Mouse (Mus musculus): ENCODE data around the gene Micall1.

Micall1 gene

GRCm38 (mm10) chr15:79131442-79131841 is 22.7 kb downstream of the Micall1 start:
- no peak for DNase-seq

GRCm38 (mm10) chr15:79133191-79133661 is 24.5 kb downstream of the Micall1 start:
- no peak for DNase-seq

DNA sequence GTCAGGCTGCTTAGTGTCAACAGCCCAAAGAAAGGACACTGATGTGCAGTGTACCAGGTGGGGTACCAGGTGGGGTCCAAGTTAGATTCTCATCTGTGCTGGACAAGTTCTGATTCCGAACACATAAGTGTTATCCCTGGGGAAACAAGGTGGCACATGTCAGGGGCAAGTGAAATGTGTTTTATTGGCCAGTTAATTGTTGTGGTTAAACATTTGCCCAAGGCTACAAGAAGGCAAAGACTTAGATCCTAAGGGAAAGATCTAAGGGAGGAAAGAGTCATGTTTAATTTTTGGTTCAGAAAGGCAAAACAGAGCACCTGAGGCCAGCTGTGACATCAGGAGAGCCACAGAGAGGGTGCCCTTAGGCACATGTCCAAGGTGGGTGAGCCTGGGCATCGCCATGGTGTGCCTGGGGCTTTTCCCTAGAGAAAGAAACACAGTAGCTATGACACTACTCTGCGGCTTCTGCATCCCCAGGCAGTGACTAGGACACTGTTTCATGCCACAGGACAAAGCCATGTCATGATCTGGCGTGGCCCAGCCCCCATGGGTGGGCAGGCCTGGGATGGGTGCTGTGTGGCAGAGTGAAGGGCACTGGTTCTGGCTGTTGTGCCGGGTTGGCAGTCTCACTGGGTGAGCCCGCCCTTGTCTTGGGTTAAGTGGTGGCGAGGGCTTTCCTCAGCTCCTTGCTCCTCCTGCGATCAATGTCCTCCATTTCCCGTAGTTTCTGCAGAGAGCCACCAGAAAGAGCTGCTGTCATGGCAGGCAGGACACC is 26.0 kb downstream of the Micall1 start:
- DNase-seq, result no peak

GRCm38 (mm10) chr15:79135332-79135731 is 26.6 kb downstream of the Micall1 start:
- no peak for DNase-seq

DNA sequence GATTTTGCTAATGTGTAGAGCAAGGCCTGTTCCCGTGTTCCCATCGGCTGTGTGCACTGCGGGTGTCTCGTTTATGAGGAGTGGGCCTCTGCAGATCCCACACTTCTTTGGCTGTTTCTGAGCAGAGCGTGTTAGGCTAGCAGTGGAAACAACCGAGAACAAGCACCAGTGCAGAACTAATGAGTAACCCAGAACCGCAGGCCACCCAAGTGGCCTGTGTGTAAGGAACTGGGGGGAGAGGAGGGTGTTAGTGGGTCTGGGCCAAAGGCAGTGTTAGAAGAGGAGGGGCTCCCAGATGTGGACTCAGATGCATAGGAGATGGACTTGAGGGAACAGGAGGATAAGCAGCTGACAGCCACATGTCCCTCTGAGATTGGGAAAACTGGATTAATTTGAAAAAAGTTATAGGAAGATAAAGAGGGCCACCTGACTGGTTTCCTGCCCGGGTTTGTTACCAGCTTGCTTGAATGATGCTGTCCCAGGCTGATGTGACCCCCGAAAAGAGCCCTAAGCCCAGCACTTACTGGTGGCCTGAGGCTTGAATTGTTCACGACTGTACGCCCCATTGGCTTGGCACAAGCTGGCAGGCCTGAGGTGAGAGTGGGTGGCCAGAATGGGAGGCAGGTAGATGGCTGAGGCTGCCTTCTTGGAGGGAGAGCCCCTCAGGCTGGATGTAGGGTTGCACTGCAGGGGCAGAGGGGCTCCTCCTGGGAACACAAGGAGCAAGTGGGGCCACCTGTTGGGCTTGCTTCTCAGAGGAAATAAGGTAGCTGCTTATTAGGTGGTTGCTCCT is 27.3 kb downstream of the Micall1 start:
- no peak for DNase-seq

GRCm38 (mm10) chr15:79139640-79140039 is 30.9 kb downstream of the Micall1 start:
- no peak for DNase-seq

DNA sequence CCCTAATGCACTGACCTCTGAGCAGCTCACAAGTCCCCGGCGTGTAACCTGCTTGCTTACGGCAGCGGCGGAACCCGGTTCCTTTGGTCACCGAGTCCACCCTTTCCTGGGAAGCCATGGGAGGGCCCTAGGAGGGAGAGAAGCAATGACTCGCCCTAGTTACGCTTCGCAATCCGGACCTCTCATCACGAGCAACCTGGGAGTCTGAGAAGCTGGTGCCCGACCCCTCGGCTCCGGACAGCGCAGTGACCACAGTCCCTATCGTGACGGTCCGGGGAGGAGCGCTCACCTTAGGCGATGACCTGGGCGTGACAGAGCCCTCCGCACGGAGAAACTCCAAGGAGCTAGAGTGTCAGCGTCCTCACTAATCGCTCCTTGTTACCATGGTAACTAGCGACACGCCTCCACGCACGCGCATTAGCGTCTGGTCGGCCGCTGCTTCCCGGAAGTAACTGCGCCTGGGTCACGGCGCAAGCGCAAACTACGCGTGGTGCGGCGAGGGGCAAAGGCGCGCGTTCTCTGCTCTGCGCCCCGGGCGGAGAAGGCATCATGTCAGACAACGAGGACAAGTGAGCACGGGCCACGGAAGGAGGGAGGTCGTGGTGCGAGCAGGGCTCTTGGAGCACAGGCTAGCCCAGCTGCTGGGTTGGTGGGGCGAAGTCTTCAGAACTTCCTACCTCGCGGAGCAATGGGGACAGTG is 32.3 kb downstream of the Micall1 start, which contains the start of the genes Polr2f and 1700088E04Rik:
Gene Polr2f (plus strand): TSS at position 144 of the 700 bp plus-strand sequence.
Gene 1700088E04Rik (minus strand): TSS at position 388 of the 700 bp plus-strand sequence.
- DNase-seq, result peak; percentile 94

DNA sequence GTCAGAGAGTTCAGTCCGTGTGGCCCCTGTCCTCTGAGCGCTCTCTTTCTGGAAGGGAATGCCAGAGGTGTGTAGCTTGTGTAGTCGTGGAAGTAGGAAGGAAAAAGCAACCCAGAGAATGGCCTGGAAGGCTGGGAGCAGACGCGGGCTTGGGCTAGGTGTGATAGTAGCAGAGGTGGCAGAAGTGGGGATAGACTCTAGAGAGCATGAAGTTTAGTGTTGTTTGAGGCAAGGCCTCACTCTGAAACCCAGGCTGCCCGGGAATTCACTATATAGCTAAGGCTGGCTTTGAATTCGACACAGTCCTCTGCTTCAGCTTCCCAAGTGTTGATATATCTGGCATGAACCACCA is 32.8 kb downstream of the Micall1 start:
- no peak for DNase-seq

- DNase-seq, result no peak
These were observed 34.6 kb downstream of the Micall1 start for GRCm38 (mm10) chr15:79143316-79143715.

DNA sequence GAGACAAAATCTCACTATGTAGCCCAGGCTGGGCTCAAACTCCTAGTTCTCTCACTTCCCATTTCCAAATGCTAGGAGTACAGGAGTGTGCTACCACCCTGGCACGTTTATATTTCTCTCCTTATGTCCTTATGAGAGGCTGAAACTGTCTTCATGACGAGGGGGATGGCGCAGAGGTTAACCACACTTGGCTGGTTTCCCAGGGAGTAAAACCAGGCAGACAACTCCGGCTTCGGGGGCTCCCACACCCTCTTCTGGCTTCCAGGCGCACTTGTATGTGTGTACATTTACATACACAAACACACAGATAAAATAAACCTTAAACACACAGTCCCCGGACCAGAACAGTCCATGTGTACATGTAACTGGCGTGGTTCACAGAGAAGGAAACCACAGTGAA is 35.3 kb downstream of the Micall1 start:
- DNase-seq, result no peak

GRCm38 (mm10) chr15:79145522-79145921 is 36.8 kb downstream of the Micall1 start:
- DNase-seq, result no peak

DNA sequence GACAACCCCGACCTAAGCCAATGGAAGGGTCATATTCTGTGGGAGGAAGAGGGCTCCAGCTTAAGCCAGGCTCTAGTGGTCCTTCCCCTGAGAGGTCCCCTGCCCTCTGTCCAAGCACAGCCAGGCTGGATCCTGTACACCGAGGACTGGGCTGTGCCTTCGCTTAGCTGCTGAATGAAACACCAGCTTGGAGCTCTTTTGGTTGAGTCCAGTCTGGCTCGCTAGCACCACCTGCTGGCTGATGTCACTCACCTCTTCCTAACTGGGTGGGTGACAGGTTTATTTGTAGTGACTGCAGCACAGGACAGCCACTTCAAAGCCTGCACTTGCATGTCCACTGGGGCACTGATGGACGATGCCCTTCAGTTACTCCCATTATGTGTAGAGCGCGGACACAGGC is 39.8 kb downstream of the Micall1 start:
- DNase-seq, result peak; percentile 65 to 70

DNA sequence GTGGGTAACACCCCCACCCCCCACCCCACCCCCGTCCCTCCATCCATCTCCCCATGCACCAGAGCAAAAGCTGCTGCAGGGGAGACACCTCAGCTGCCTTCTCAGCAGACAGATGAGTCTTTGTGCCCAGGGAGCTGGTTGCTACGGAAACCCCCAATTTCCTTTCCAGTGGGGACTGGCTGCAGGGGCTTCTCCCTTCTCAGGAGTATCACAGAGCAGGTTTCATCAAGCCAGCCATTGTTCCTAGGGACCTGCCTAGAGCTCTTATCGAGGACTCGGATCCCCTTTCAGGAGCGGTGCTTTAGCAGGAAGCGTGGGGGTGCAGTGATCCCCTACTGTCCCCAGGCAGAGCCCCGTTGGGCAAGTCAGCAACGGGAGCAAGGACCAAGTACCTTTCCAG is 43.2 kb downstream of the Micall1 start:
- DNase-seq, result no peak

DNA sequence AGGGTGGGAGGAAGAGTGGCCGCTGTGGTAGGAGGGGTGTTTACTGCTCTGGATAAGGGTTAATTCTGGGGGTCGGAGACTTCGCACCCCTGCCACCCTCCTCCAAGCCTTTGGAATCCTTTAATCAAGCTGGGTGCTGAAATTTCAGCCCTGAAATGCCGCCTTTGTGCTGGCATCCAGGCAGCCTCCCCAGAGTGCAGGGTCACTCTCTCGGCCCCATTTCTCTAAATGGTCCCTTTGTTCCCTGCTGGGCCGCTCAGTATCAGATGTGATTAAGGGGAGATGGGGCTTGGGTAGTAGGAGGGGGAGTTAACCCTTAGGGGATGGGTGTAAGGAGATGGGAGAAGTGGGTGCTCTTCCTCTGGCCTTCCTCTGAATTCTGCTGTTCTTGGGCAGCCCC is 44.0 kb downstream of the Micall1 start:
- no peak for DNase-seq

DNA sequence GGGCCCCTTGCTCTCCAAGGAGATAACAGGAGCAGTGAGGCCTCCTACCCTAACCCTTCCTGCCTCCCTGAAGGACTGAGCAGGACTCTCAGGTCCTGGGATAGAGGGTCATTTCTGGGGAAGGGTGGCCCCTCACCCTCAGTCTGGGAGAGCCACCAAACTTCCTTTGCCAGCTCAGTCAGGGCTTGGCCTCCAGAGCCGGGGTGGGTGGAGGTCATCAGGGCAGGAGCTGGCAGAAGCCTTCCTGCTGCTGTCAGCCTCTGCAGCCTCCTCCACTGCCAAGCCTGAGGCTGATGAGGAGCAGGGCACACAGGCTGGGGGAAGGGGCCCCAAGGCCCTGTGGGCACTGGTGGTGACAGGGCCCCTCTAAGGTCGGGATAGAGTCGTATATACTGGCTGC is 46.9 kb downstream of the Micall1 start:
- no peak for DNase-seq

GRCm38 (mm10) chr15:79162301-79162700 is 53.6 kb downstream of the Micall1 start:
- DNase-seq, result no peak

GRCm38 (mm10) chr15:79162822-79163221 is 54.1 kb downstream of the Micall1 start:
- DNase-seq, result no peak

DNA sequence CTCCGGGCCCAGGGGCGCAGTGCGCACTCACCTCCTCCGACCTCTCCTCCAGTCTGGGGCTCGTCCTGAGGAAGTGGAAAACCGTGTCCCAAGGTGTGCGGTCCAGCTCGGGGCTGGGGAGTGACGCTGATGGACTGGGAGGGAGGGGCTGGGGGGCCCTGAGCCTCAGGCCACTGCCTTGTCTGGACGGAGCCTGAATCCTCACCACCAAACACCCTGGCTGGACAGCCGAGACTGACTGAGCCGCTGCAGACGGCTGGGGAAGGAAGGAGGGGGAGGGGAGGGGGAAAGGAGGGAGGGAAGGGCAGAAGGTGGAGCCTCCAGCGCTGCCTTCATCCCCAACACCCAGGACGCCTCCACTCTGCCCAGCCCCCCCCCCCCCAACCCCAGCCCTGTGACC is 55.6 kb downstream of the Micall1 start:
- no peak for DNase-seq

- DNase-seq, result no peak
These were observed 56.4 kb downstream of the Micall1 start, which contains the start of gene Sox10 for GRCm38 (mm10) chr15:79165140-79165539. Gene Sox10 (minus strand): TSS chr15:79165240.

DNA sequence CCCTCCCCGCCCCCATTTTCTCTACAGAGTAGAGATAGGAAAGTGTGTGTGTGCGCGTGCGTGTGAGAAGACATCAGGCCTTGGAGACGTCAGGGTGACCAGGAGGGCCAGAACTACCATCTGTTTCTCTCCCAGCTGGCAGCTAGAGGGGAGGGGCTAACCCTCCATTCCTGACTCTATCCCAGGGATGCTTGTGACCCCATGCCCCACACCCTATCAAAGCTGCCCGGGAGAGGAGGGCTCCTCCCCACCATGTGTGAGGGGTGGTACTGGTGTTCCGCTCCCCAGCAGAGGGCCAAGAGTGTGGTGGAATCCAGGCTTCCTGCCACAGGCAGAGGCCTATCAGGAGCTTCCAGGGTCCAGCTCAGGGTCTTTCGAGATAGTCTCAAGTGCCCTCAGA is 58.0 kb downstream of the Micall1 start:
- no peak for DNase-seq

GRCm38 (mm10) chr15:79176905-79177304 is 68.2 kb downstream of the Micall1 start:
- no peak for DNase-seq

DNA sequence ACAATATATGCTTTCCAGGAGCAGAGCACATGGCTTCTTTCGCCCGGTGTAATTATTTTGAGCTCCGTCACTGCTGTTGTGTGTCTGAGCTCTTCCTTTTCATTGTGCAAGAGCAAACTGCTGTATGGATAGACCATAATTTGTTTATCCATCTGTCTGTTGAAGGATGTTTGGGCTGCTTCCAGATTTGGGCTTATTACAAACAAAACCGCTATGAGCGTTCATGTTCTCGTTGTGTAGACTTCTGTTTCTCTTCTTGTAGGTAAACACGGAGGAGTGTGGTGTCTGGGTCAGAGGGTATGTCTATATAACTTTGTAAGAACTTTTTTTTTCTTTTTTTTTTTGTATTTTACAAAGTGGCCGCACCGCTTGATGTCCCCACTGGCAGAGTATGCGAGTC is 76.5 kb downstream of the Micall1 start:
- DNase-seq, result no peak
